Mouse (Mus musculus): ENCODE results near the gene Dnm3.

Dnm3 gene

GRCm38 (mm10) chr1:162004821-162005770, 472.7 kb downstream of the Dnm3 start:
- no peak for DNase-seq (ENCODE audit: extremely low read depth, low read depth, low spot score)

GRCm38 (mm10) chr1:162004518-162004780, 473.4 kb downstream of the Dnm3 start:
- no peak for DNase-seq (ENCODE audit: extremely low read depth, low read depth, low spot score)

GRCm38 (mm10) chr1:162003729-162004517, 473.9 kb downstream of the Dnm3 start:
- DNase-seq (ENCODE audit: extremely low read depth, low read depth, low spot score), result no peak

GRCm38 (mm10) chr1:162001328-162001727, 476.5 kb downstream of the Dnm3 start:
- DNase-seq (ENCODE audit: extremely low read depth, low read depth, low spot score), result no peak

- no peak for DNase-seq (ENCODE audit: extremely low read depth, low read depth, low spot score)
These were observed 477.9 kb downstream of the Dnm3 start for GRCm38 (mm10) chr1:161999882-162000371.

GRCm38 (mm10) chr1:161999338-161999737, 478.5 kb downstream of the Dnm3 start:
- DNase-seq (ENCODE audit: extremely low read depth, low read depth, low spot score), result no peak

- DNase-seq (ENCODE audit: extremely low read depth, low read depth, low spot score), result no peak
These were observed 479.1 kb downstream of the Dnm3 start for GRCm38 (mm10) chr1:161998781-161999180.

GRCm38 (mm10) chr1:161992389-161992788, 485.4 kb downstream of the Dnm3 start:
- no peak for DNase-seq (ENCODE audit: extremely low read depth, low read depth, low spot score)

- no peak for DNase-seq (ENCODE audit: extremely low read depth, low read depth, low spot score)
These were observed 486.0 kb downstream of the Dnm3 start for GRCm38 (mm10) chr1:161991846-161992245.

GRCm38 (mm10) chr1:161990684-161991578, 486.9 kb downstream of the Dnm3 start:
- no peak for DNase-seq (ENCODE audit: extremely low read depth, low read depth, low spot score)

- no peak for DNase-seq (ENCODE audit: extremely low read depth, low read depth, low spot score)
These were observed 493.8 kb downstream of the Dnm3 start for GRCm38 (mm10) chr1:161983979-161984566.

GRCm38 (mm10) chr1:161983451-161983850, 494.4 kb downstream of the Dnm3 start:
- no peak for DNase-seq (ENCODE audit: extremely low read depth, low read depth, low spot score)

GRCm38 (mm10) chr1:161980626-161981298, 497.1 kb downstream of the Dnm3 start:
- DNase-seq (ENCODE audit: extremely low read depth, low read depth, low spot score), result no peak

GRCm38 (mm10) chr1:161980046-161980445, 497.8 kb downstream of the Dnm3 start:
- no peak for DNase-seq (ENCODE audit: extremely low read depth, low read depth, low spot score)

GRCm38 (mm10) chr1:161979536-161979935, 498.3 kb downstream of the Dnm3 start, which contains the start of gene 4930558K02Rik:
4930558K02Rik (minus strand) TSS chr1:161979636.
- no peak for DNase-seq (ENCODE audit: extremely low read depth, low read depth, low spot score)

- no peak for DNase-seq (ENCODE audit: extremely low read depth, low read depth, low spot score)
These were observed 499.6 kb downstream of the Dnm3 start for GRCm38 (mm10) chr1:161978173-161978700.

GRCm38 (mm10) chr1:161977331-161977730, 500.5 kb downstream of the Dnm3 start:
- no peak for DNase-seq (ENCODE audit: extremely low read depth, low read depth, low spot score)

- peak; percentile 30 for DNase-seq (ENCODE audit: extremely low read depth, low read depth, low spot score)
These were observed 501.3 kb downstream of the Dnm3 start for GRCm38 (mm10) chr1:161976255-161977182.

- DNase-seq (ENCODE audit: extremely low read depth, low read depth, low spot score), result no peak
These were observed 505.6 kb downstream of the Dnm3 start for GRCm38 (mm10) chr1:161972233-161972632.

All from fat pad, adult 2 months (tissue).